Mouse (Mus musculus) intestine, embryonic 14.5 days (tissue): ENCODE measurements at regions not wholly inside any gene's neighbourhood (a gene's known extent, or its start where the extent isn't known, plus 50 kb on each side); places are given as distances from the start of the nearest gene placed in this dataset. TPM values are rescaled to one million over a fixed set of nuclear protein-coding genes. Genes with fewer than 3 reads are reported as not detected.

ENCODE experiments used
- ATAC-seq: fragments of 200-750 bp; cut with Nextera tagmentation; replicated peaks from 2 replicates; pipeline ENCODE4 v1.8.0; 2017; ENCODE audit warnings: low read depth, moderate number of reproducible peaks, moderate TSS enrichment, moderate library complexity; ENCODE audit not compliant: low FRiP score, low TSS enrichment
- DNase-seq: peaks from one replicate; pipeline ENCODE4 v3.0.0-alpha.2; 2018; ENCODE audit warnings: low spot score
- H3K27ac ChIP-seq: fragments of 300-500 bp; sonication (generic); 2 replicates; pipeline ENCODE4 v1.5.1; 2014; ENCODE audit warnings: low read depth, mild to moderate bottlenecking, control low read depth
- H3K27me3 ChIP-seq: fragments of 300-500 bp; sonication (generic); replicated peaks from 2 replicates; pipeline ENCODE4 v1.6.1; 2014; ENCODE audit warnings: low read length, control low read depth; ENCODE audit not compliant: control insufficient read depth, insufficient read depth
- H3K36me3 ChIP-seq: fragments of 300-500 bp; sonication (generic); 2 replicates; pipeline ENCODE4 v1.6.1; 2014; ENCODE audit warnings: low read length, control low read depth; ENCODE audit not compliant: control insufficient read depth, insufficient read depth
- H3K4me1 ChIP-seq: fragments of 300-500 bp; sonication (generic); replicated peaks from 2 replicates; pipeline ENCODE4 v1.6.1; 2014; ENCODE audit warnings: low read length, control low read depth, mixed read lengths; ENCODE audit not compliant: control insufficient read depth, insufficient read depth
- H3K4me2 ChIP-seq: fragments of 300-500 bp; sonication (generic); 2 replicates; pipeline ENCODE4 v1.6.1; 2014; ENCODE audit warnings: low read length
- H3K4me3 ChIP-seq: fragments of 300-500 bp; sonication (generic); 2 replicates; pipeline ENCODE4 v1.5.1; 2014; ENCODE audit warnings: low read depth, low read length, control low read depth, mixed read lengths
- H3K9ac ChIP-seq: fragments of 300-500 bp; sonication (generic); 2 replicates; pipeline ENCODE4 v1.6.1; 2014; ENCODE audit warnings: mild to moderate bottlenecking, low read length
- H3K9me3 ChIP-seq: fragments of 300-500 bp; sonication (generic); 2 replicates; pipeline ENCODE4 v1.6.1; 2016; ENCODE audit warnings: low read length, control low read depth; ENCODE audit not compliant: control insufficient read depth
- WGBS: fragments of 180-500 bp; shearing (Covaris S2); extraction: QIAGEN DNeasy Blood & Tissue Kit; methylation state at CpG from one replicate; pipeline ENCODE4 v1.1.7; 2014; 5-methylcytosine and 5-hydroxymethylcytosine counted together
- microRNA-seq: library from miRNA; unstranded; fragments of <30 nt; microRNA quantifications from one replicate; pipeline ENCODE4, GENCODE M21; 2016

DNA sequence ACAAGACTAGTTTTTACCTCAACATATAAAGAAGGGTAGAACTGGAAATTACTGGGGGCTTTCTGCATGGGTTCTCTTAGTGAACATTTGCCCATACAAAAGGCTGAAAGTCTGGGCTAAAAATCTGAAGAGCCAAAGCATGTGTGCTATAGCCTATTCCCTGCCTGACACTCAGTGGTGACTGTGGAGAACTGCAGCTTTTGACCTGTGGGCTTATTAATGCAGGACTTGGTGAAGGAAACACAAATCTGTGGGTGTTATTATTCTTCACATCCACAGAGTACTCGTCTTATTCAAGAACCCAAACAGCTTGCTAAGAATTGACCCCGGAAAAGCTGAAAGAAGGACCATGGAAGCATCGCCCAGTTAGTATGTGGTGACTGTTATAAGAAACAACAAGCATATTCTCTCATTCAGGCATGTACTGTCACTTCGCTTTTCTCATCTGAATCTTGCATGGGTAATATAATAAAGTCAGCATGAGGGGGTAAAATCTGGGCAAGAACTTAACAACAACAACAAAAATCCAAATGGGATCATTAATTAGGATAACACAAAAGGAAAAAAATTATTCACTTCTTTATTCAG is 77.2 kb upstream of the Cypt12 start:
- H3K27ac ChIP-seq = no peak overlapping the region
- no peaks in the 10 kb centered on the region for H3K27me3 ChIP-seq
- ATAC-seq (no peak), DNase-seq (peak; percentile 51)
- no peak overlapping the region for H3K9ac ChIP-seq
- H3K4me2 ChIP-seq = no peak overlapping the region
- H3K4me3 ChIP-seq = no peak overlapping the region
- H3K4me1 ChIP-seq = no peaks in the 10 kb centered on the region
- WGBS = 56% methylated on average over 4 of the region's 4 CpGs
- no peaks in the 10 kb centered on the region for H3K9me3 ChIP-seq
- H3K36me3 ChIP-seq = no peaks in the 10 kb centered on the region

DNA sequence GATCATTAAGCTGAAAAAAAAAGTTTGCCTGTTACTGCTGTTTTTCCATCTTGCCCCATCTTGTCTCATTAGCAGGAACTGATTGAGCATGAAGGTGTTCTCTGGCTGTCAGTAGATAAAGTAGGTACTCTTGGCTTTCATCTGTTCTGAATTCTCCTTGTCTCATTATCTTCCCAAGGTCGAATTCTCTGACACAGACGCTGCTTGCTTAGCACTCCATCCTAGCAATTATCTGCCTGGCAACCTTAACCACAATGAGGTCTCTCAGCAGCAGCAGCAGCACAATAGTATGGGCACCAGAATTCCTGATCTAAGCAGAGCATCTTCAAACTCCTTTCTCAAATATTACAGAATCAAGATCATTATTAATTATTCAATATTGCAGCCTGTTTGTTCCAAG is 52.3 kb upstream of the Cypt12 start:
- no peak for DNase-seq
- H3K9ac ChIP-seq = no peak overlapping the region
- H3K4me1 ChIP-seq = no peaks in the 10 kb centered on the region
- H3K36me3 ChIP-seq = no peaks in the 10 kb centered on the region
- no peak overlapping the region for H3K4me2 ChIP-seq
- no peak for ATAC-seq
- H3K9me3 ChIP-seq = no peaks in the 10 kb centered on the region
- no peak overlapping the region for H3K4me3 ChIP-seq
- no peak overlapping the region for H3K27ac ChIP-seq
- no peaks in the 10 kb centered on the region for H3K27me3 ChIP-seq
- WGBS = 41% methylated on average over 2 of the region's 2 CpGs

DNA sequence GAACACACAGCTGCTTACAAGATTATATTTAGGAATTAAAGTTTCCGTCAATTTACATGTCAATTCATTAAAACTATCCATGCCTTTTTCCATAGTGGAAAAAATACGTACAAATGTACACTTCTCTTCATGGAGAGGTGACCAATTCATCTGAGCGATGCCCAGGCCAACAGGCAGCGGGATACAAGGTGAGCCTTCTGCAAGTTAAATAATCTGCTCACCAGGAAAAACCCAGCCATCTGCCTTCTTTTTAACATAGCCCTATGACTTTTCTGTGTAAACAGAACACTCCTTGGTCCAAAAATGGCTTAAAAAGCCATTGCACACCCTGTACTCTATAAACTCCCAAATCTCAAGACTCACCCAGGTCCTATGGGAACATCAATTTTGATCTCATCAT is 51.5 kb upstream of the Cypt12 start:
- no peak overlapping the region for H3K4me3 ChIP-seq
- no peak for DNase-seq
- no peak for ATAC-seq
- H3K36me3 ChIP-seq = no peaks in the 10 kb centered on the region
- 86% methylated on average over 4 of the region's 4 CpGs for WGBS
- H3K27ac ChIP-seq = no peak overlapping the region
- no peaks in the 10 kb centered on the region for H3K4me1 ChIP-seq
- no peaks in the 10 kb centered on the region for H3K27me3 ChIP-seq
- no peaks in the 10 kb centered on the region for H3K9me3 ChIP-seq
- no peak overlapping the region for H3K9ac ChIP-seq
- no peak overlapping the region for H3K4me2 ChIP-seq

Small RNAs in the stretch of these regions (microRNA-seq; reads per million reads assigned to microRNA genes)
- gene Mir124a-2 = not detected
